Mouse (Mus musculus) heart, postnatal 14 days (tissue): Measurements from ENCODE around the gene Phf20. TPM values are rescaled to one million over a fixed set of nuclear protein-coding genes. Genes with fewer than 3 reads are reported as not detected.

Experiments used
- DNase-seq, 2 experiments: peaks; one replicate each; pipeline ENCODE4 v3.0.0; 2021 to 2022
- intact Hi-C: fragments of 180-260 bp; cut with DNase I; formaldehyde crosslinking; loops from one replicate; pipeline ENCODE4 v1.15.1; 2025
- total RNA-seq, 2 experiments: library from RNA; stranded (reverse); gene quantifications; 2 replicates each; pipeline ENCODE4 v1.2.3; 2021

The Phf20 gene
- total RNA-seq, 2 experiments from 2014 or later = 19.5 to 20.3 TPM

- no peak for DNase-seq
- intact Hi-C loops = loop anchor here (10.0 kb wide), 1 partner anchor 395 kb away; no protein-coding TSS in a partner anchor
These were observed 113.7 kb downstream of the Phf20 start for GRCm38 (mm10) chr2:156309948-156310347.

- DNase-seq = no peak
- intact Hi-C loops = no loop called here
These were observed 114.2 kb downstream of the Phf20 start for GRCm38 (mm10) chr2:156310455-156310854.

GRCm38 (mm10) chr2:156310945-156311344 is 114.7 kb downstream of the Phf20 start:
- DNase-seq = no peak

GRCm38 (mm10) chr2:156311441-156311840 is 115.2 kb downstream of the Phf20 start:
- intact Hi-C loops = no loop called here
- DNase-seq = no peak

More at GRCm38 (mm10) chr2:156310945-156311344, 114.7 kb downstream of the Phf20 start:
- intact Hi-C loops = no loop called here

- DNase-seq = peak; percentile 77 to 78
- intact Hi-C loops = no loop called here
These were observed 115.6 kb downstream of the Phf20 start for GRCm38 (mm10) chr2:156311841-156312291.

GRCm38 (mm10) chr2:156312297-156312897 is 116.1 kb downstream of the Phf20 start, which contains the start of the genes Cnbd2 and Scand1:
Gene Cnbd2 (plus strand): TSS chr2:156312299.
Gene Scand1 (minus strand): TSS chr2:156312704.
- intact Hi-C loops = no loop called here
- peak; percentile 82 to 83 for DNase-seq

- no peak for DNase-seq
- intact Hi-C loops = no loop called here
These were observed 116.9 kb downstream of the Phf20 start for GRCm38 (mm10) chr2:156313153-156313552.

GRCm38 (mm10) chr2:156314811-156315210 is 118.5 kb downstream of the Phf20 start:
- no peak for DNase-seq
- intact Hi-C loops = no loop called here

GRCm38 (mm10) chr2:156318491-156318890 is 122.2 kb downstream of the Phf20 start:
- no peak for DNase-seq
- intact Hi-C loops = no loop called here

- intact Hi-C loops = no loop called here
- DNase-seq = no peak
These were observed 125.3 kb downstream of the Phf20 start for GRCm38 (mm10) chr2:156321538-156321937.

GRCm38 (mm10) chr2:156324116-156324588 is 127.9 kb downstream of the Phf20 start:
- peak; percentile 37 to 53 for DNase-seq

GRCm38 (mm10) chr2:156324681-156325080 is 128.4 kb downstream of the Phf20 start:
- intact Hi-C loops = no loop called here
- DNase-seq = peak; percentile 53 to 57

More at GRCm38 (mm10) chr2:156324116-156324588, 127.9 kb downstream of the Phf20 start:
- intact Hi-C loops = no loop called here

- intact Hi-C loops = no loop called here
- no peak for DNase-seq
These were observed 134.4 kb downstream of the Phf20 start for GRCm38 (mm10) chr2:156330681-156331080.

- intact Hi-C loops = no loop called here
- DNase-seq = no peak
These were observed 135.2 kb downstream of the Phf20 start for GRCm38 (mm10) chr2:156331446-156331965.

- DNase-seq = no peak
- intact Hi-C loops = loop anchor here (10.0 kb wide), 1 partner anchor 365 kb away; no protein-coding TSS in a partner anchor
These were observed 143.8 kb downstream of the Phf20 start for GRCm38 (mm10) chr2:156340078-156340477.

- peak; percentile 34 to 54 for DNase-seq
- intact Hi-C loops = loop anchor here (2.0 to 10.0 kb wide), 2 partner anchors 172 to 360 kb away; no protein-coding TSS in a partner anchor
These were observed 148.7 kb downstream of the Phf20 start for GRCm38 (mm10) chr2:156344775-156345532.

GRCm38 (mm10) chr2:156348812-156349211 is 152.5 kb downstream of the Phf20 start:
- intact Hi-C loops = loop anchor here (10.0 kb wide), 1 partner anchor 356 kb away; no protein-coding TSS in a partner anchor
- DNase-seq = no peak

- peak in 1 of 2 experiments; percentile 12 for DNase-seq
- intact Hi-C loops = loop anchor here (10.0 kb wide), 1 partner anchor 355 kb away; no protein-coding TSS in a partner anchor
These were observed 153.1 kb downstream of the Phf20 start for GRCm38 (mm10) chr2:156349286-156349848.

GRCm38 (mm10) chr2:156351243-156351642 is 155.0 kb downstream of the Phf20 start:
- intact Hi-C loops = no loop called here
- no peak for DNase-seq

- intact Hi-C loops = no loop called here
- DNase-seq = no peak
These were observed 156.3 kb downstream of the Phf20 start for GRCm38 (mm10) chr2:156352413-156353165.
